Mouse (Mus musculus) myocyte (in vitro differentiated cells): ENCODE data around the gene Cbarp. TPM values are rescaled to one million over a fixed set of nuclear protein-coding genes. Genes with fewer than 3 reads are reported as not detected.
A peak's percentile ranks its signal among the peaks of the same experiment; 100 is the strongest.

ENCODE experiments used
- H3K27me3 ChIP-seq: one replicate; pipeline ENCODE4 v1.6.1; 2011; ENCODE audit not compliant: control insufficient read depth, insufficient read depth, insufficient read length
- H3K36me3 ChIP-seq: one replicate; pipeline ENCODE4 v1.6.1; 2011; ENCODE audit not compliant: control insufficient read depth, insufficient read depth
- H3K4me2 ChIP-seq: one replicate; pipeline ENCODE4 v1.6.1; 2011; ENCODE audit warnings: low read depth, control low read depth
- H3K4me3 ChIP-seq: one replicate; pipeline ENCODE4 v1.5.1; 2011; ENCODE audit warnings: mild to moderate bottlenecking, control low read depth, moderate library complexity
- H3K79me2 ChIP-seq: one replicate; pipeline ENCODE4 v1.6.1; 2011; ENCODE audit not compliant: control insufficient read depth, insufficient read depth
- H3ac ChIP-seq: one replicate; pipeline ENCODE4 v1.6.1; 2011; ENCODE audit not compliant: control insufficient read depth, insufficient read length
- CEBPB ChIP-seq: IDR thresholded peaks from 2 replicates; pipeline ENCODE4 v1.6.1; 2011; ENCODE audit warnings: mild to moderate bottlenecking, moderate library complexity; ENCODE audit not compliant: poor library complexity, insufficient read depth, severe bottlenecking
- E2F4 ChIP-seq: IDR thresholded peaks from one replicate; pipeline ENCODE4 v1.6.1; 2011; ENCODE audit warnings: mild to moderate bottlenecking, control low read depth, moderate library complexity; ENCODE audit not compliant: insufficient read depth
- MAX ChIP-seq: IDR thresholded peaks from one replicate; pipeline ENCODE4 v1.6.1; 2011; ENCODE audit warnings: low read depth, mild to moderate bottlenecking, control low read depth
- MYOD1 ChIP-seq, 3 experiments: IDR thresholded peaks; one replicate each; pipeline ENCODE4 v1.6.1; 2011; ENCODE audit warnings: control low read depth in 2 of 3, low read depth in 2 of 3, mild to moderate bottlenecking in 2 of 3, moderate library complexity in 1 of 3; ENCODE audit not compliant: insufficient read length in 2 of 3, control insufficient read depth in 1 of 3
- MYOG ChIP-seq, 3 experiments: IDR thresholded peaks; one replicate each; pipeline ENCODE4 v1.6.1; 2011; ENCODE audit warnings: control low read depth in 2 of 3, low read depth in 2 of 3, mild to moderate bottlenecking in 2 of 3; ENCODE audit not compliant: insufficient read length in 2 of 3, control insufficient read depth in 1 of 3, insufficient read depth in 1 of 3
- POLR2A ChIP-seq: IDR thresholded peaks from one replicate; pipeline ENCODE4 v1.6.1; 2011; ENCODE audit warnings: low read depth, mild to moderate bottlenecking, control low read depth, moderate library complexity; ENCODE audit not compliant: insufficient read length
- POLR2AphosphoS2 ChIP-seq: IDR thresholded peaks from one replicate; pipeline ENCODE4 v1.6.1; 2011; ENCODE audit warnings: low read depth, control low read depth; ENCODE audit not compliant: insufficient read length
- REST ChIP-seq: IDR thresholded peaks from one replicate; pipeline ENCODE4 v1.6.1; 2011; ENCODE audit warnings: mild to moderate bottlenecking, control low read depth, moderate library complexity; ENCODE audit not compliant: insufficient read depth, insufficient read length
- SRF ChIP-seq: IDR thresholded peaks from one replicate; pipeline ENCODE4 v1.6.1; 2011; ENCODE audit warnings: low read depth; ENCODE audit not compliant: control insufficient read depth, insufficient read length
- TCF12 ChIP-seq: IDR thresholded peaks from one replicate; pipeline ENCODE4 v1.6.1; 2011; ENCODE audit warnings: mild to moderate bottlenecking, control low read depth; ENCODE audit not compliant: poor library complexity, insufficient read depth, severe bottlenecking
- TCF3 ChIP-seq: IDR thresholded peaks from one replicate; pipeline ENCODE4 v1.6.1; 2011; ENCODE audit warnings: low read depth, control low read depth; ENCODE audit not compliant: insufficient read length
- USF1 ChIP-seq: IDR thresholded peaks from one replicate; pipeline ENCODE4 v1.6.1; 2011; ENCODE audit warnings: low read depth, mild to moderate bottlenecking, control low read depth, moderate library complexity
- polyA plus RNA-seq: library from polyadenylated mRNA; unstranded; fragments of >200 nt; fragmentation: generic; extraction: Trizol; gene quantifications from one replicate; pipeline ENCODE4 v1.2.1, GENCODE M21; 2012; ENCODE audit warnings: missing spikeins

The Cbarp gene
- polyA plus RNA-seq, 1 experiment, result 10.0 TPM

DNA sequence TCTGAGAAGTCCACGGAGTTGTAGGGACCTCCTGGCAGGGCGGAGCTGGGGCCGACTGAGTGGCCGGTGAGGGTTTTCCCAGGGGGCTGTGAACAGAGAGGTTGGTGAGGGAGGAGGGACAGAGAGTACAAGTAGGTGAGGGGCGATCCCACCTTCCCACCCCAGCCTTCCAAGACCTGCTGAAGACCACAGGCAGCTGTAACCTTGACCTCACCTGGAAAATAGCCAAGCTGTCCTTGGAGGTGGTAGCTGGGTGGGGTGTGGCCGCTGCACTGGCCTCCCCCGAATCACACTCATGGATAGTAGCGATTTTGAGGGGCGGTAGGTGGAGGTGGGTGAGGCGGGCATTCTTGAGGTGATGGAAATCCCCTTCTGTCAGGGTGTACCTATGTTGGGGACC lies 5.5 kb downstream of the Cbarp start:
- Histone ChIP-seq H3K4me2 (no peak overlapping the region), H3K79me2 (no peaks in the 10 kb centered on the region), H3ac (no peak overlapping the region), H3K27me3 (no peaks in the 10 kb centered on the region), H3K36me3 (peaks cover 4% of the 10 kb centered on the region), H3K4me3 (no peak overlapping the region)
- TF ChIP-seq TCF3 (no peak), CEBPB (no peak), REST (no peak)

DNA sequence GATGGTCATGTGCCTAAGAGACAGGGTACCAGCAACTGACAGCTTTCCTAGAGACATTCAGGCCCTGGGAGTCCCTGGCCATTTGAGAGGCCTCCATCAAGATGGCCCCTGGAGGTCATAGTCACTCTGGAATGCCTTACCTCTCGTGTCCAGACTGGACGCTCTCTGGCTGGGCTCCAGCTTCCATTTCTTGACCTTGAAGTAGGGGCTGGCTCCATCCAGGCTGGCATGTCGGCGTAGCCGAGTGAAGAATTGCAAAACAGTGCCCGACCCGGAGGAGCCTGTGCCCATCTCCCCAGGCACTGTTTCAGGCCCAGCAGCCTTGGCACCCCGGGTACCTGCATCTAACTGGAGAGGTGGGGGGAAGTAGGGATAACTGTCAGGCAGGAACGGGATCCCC lies 6.2 kb downstream of the Cbarp start:
- Histone ChIP-seq H3K36me3 (peaks cover 6% of the 10 kb centered on the region), H3K4me3 (no peak overlapping the region)
- no peak for TF ChIP-seq TCF12
- no peak for TF ChIP-seq MAX
- no peak for TF ChIP-seq POLR2A
- TF ChIP-seq CEBPB, result no peak
- TF ChIP-seq SRF, result no peak
- TF ChIP-seq MYOG (IDR thresholded peaks at IDR 0.05; ENCODE audit: control insufficient read depth in 1 of 3, insufficient read depth in 1 of 3, insufficient read length in 2 of 3, low read depth in 2 of 3), result no peak
- TF ChIP-seq MYOD1 (IDR thresholded peaks at IDR 0.05; ENCODE audit: control insufficient read depth in 1 of 3, insufficient read length in 2 of 3, low read depth in 2 of 3), result no peak
- no peak for TF ChIP-seq E2F4
- TF ChIP-seq REST, result no peak
- TF ChIP-seq TCF3, result no peak
- TF ChIP-seq USF1, result no peak
- no peak for TF ChIP-seq POLR2AphosphoS2

DNA sequence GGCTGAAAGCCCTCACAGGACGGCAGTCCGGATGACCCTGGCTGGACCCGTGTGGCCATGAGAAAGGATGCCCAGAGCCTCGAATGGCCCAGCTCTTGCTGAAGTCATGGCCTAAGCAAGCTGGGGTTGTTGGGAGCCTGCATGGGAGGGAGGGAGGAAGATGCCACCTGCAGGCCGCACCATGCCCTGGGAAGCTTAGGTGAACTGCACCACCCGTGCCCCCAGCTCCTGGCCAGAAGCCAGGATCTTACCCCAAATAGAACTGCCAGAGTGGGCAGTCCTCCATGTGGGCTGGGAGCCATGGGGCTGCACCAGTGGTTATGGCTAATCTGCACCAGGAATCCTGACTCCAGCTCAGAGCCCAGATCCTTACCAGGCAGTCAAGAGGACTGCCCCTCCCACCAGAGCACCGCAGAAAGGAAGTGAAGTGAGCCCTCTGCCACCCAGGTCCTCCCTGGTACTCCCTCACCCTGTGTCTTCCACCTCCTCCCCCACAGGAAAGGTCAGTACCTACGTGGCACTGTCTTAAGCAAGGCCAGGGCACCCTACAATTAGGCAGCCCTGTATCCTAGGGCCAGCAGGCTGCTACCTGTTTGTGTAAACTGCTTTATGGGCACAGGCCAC lies 7.3 kb downstream of the Cbarp start:
- Histone ChIP-seq H3K79me2 (no peaks in the 10 kb centered on the region), H3ac (no peak overlapping the region), H3K36me3 (peaks cover 6% of the 10 kb centered on the region), H3K4me2 (no peak overlapping the region), H3K4me3 (no peak overlapping the region), H3K27me3 (no peaks in the 10 kb centered on the region)
- TF ChIP-seq POLR2AphosphoS2 (peak; percentile 74), MAX (no peak), E2F4 (no peak), REST (no peak), SRF (no peak), POLR2A (no peak), MYOD1 (IDR thresholded peaks at IDR 0.05; ENCODE audit: control insufficient read depth in 1 of 3, insufficient read length in 2 of 3, low read depth in 2 of 3) (no peak)

More for the DNA sequence above, 6.2 kb downstream of the Cbarp start:
- no peaks in the 10 kb centered on the region for H3K27me3 ChIP-seq
- H3K4me2 ChIP-seq, result no peak overlapping the region
- H3K79me2 ChIP-seq, result no peaks in the 10 kb centered on the region
- no peak overlapping the region for H3ac ChIP-seq

DNA sequence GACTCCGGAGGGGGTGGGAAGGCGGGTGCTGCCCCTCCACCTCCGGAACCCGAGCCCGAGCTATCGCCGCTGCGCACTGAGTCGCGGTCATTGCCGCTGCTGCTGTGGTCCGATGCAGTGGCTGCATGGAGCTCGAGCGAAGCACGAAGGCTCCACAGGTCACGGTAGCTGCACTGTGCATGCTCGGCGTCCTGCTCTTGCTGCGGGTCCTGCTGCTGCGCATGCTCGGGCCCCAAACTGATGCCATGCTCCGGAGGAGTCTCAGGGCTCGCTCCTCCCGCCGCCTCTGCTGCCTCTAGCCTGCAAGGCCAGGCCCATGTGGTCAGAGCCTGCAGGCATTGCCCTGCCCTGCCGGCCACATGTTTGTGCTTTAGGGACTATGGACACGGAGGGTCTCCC lies 8.7 kb downstream of the Cbarp start:
- Histone ChIP-seq H3K4me2 (no peak overlapping the region), H3K36me3 (peaks cover 6% of the 10 kb centered on the region), H3ac (no peak overlapping the region), H3K27me3 (no peaks in the 10 kb centered on the region), H3K4me3 (no peak overlapping the region), H3K79me2 (peaks cover 2% of the 10 kb centered on the region)
- TF ChIP-seq TCF3 (no peak), POLR2AphosphoS2 (no peak), REST (no peak), USF1 (no peak), MYOD1 (IDR thresholded peaks at IDR 0.05; ENCODE audit: control insufficient read depth in 1 of 3, insufficient read length in 2 of 3, low read depth in 2 of 3) (no peak), E2F4 (no peak), MAX (no peak), TCF12 (no peak), POLR2A (no peak), MYOG (IDR thresholded peaks at IDR 0.05; ENCODE audit: control insufficient read depth in 1 of 3, insufficient read depth in 1 of 3, insufficient read length in 2 of 3, low read depth in 2 of 3) (no peak), SRF (no peak), CEBPB (no peak)

DNA sequence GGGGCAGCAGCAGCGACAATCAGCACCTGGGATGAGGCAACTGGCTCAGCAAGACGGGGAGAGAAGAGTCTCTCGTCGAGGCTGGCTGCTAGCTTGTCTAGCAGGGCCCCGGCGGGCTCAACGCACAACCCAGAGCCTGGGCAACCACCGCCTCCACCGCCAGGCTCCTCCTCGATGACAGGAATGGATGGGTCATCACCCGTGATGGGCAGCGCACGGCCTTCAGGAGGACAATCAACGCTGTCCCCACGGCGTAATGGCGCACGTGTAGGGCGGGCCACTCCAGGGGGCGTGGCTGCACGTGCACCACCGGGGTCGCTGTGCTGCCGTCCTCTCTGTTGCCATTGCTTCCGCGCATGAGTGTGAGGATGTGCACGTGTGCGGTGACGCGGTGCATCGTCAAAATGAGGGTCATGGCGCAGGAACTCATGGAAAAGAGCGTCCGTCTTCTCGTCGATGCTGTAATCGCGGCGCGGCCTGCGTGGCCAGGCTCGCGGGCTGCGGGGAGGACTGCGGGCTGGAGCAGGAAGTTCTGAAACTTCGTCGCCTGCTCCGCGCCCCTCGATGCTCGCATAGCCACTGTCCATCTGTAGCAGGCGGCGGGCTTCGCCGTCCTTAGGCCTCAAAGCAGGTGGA lies 9.2 kb downstream of the Cbarp start:
- Histone ChIP-seq H3K27me3 (no peaks in the 10 kb centered on the region), H3K4me2 (no peak overlapping the region), H3K36me3 (peaks cover 6% of the 10 kb centered on the region), H3ac (no peak overlapping the region), H3K4me3 (no peak overlapping the region), H3K79me2 (peaks cover 7% of the 10 kb centered on the region)
- peak; percentile 86 for TF ChIP-seq POLR2AphosphoS2
- TF ChIP-seq TCF12, result no peak
- peak; percentile 57 for TF ChIP-seq POLR2A
